Mouse (Mus musculus): ENCODE data around the gene Sema6b.
"Not testable (repeated sequence)": the region's sequence is repeated elsewhere in the genome, so short reads cannot be mapped to it uniquely, and the experiment has no call there.

The Sema6b gene

GRCm38 (mm10) chr17:56119431-56119830 is 20.7 kb downstream of the Sema6b start:
- in situ Hi-C loops (cut with MboI): no loop called here

DNA sequence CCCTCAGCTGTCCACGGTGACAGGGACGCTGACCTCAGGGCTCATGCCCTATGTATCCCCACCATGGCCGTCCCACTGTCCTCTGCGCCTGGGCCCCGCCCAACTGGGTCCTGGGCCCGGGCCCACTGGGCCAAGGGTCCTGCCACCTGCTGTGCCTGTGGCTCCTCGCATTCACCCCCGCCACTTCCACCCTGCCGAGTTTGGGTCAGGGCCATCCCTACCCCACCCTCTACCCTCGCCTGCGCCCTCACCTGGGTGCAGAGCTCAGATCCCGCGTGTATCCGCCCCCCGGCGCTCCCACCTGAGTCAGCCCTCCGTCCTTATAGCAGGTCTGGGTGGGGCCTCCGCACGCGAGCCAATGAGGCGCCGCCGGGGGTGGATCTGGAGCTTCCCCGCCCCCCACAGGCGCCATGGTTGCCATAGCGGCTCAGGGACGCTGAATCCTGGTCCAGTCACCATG is 22.9 kb downstream of the Sema6b start, which contains the start of gene Plin5:
TSS of gene Plin5 (minus strand) at position 346 of the 460 bp plus-strand sequence.
- in situ Hi-C loops (cut with MboI): no loop called here

DNA sequence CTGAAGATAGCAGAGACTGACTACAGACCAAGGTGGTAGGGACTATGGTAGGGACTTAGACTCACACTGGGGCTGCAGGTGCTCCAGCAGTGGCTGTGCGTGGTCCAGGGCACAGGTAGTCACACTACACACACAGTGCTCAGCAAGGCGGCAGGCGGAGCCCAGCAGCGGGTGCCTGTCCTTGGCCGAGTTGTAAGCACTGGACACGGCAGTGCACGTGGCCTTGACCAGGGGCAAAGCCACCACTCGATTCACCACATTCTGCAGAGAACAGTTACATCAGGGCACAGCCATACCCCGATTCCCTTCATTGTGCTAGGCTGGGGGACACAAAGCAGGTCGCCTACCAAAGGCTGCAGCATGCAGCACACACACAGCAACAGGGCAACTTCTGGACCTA is 23.9 kb downstream of the Sema6b start:
- in situ Hi-C loops (cut with MboI): no loop called here

- in situ Hi-C loops (cut with MboI): no loop called here
Observed at GRCm38 (mm10) chr17:56112743-56113142, 27.4 kb downstream of the Sema6b start.

DNA sequence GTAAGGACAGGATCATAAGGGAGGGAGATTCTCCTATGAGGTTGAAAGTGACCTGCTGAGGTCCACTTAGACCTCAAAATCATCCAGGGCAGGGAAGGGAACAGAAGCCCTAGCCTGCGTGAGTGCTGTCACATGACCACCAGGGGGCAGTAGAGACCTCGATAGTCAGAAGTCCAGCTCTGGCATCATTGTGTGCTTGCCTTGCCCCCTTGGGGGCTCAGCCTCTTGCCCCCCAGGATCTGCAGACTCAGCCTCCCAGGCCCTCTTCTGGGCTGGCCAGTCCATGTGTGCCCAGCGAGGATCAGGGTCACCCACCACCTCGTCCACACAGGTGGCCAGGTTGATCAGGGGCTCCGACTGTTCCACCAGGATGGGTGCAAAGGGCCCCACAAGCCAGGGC is 28.3 kb downstream of the Sema6b start:
- in situ Hi-C loops (cut with MboI): no loop called here

DNA sequence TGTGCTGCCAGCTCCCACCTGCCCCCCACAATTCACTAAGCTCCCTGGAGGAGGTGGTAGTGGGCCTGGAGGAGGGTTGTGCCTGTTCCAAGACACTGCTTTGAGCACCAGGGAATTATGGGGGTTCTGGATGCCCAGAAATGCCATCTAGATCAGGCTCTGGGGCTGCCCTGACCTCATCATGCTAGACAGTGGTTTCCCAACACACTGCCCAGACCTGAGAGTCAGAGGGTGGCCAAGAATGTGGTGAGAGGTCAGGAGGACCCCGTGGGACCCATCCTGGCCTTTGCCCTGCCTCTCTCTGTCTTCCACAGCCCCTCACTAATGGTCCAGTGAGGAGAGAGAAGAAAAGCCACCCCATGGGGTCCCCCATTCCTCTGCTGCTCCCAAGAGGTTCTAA is 29.1 kb downstream of the Sema6b start:
- in situ Hi-C loops (cut with MboI): no loop called here

DNA sequence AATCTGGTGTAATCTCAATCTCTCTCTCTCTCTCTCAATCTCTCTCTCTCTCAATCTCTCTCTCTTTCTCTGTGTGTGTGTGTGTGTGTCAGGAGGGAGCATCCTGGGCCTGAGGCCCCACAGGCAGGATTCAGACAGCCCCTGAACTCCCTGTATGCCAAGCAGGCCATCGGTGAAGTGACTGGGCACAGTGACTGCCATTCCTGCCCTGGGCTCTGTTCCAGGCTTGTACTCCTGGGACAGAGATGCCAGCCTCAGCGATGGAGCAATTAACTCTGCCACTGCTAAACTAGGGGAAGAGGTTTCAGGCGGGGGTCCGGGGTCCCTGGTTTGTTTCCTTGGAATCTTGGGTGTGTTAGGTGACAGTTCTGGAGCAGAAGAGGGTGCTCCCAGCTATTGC is 29.6 kb downstream of the Sema6b start:
- in situ Hi-C loops (cut with MboI): no loop called here

- in situ Hi-C loops (cut with MboI): no loop called here
Observed at GRCm38 (mm10) chr17:56109219-56110051, 30.7 kb downstream of the Sema6b start, which contains the start of gene Plin4. Gene Plin4 (minus strand): TSS chr17:56109803.

DNA sequence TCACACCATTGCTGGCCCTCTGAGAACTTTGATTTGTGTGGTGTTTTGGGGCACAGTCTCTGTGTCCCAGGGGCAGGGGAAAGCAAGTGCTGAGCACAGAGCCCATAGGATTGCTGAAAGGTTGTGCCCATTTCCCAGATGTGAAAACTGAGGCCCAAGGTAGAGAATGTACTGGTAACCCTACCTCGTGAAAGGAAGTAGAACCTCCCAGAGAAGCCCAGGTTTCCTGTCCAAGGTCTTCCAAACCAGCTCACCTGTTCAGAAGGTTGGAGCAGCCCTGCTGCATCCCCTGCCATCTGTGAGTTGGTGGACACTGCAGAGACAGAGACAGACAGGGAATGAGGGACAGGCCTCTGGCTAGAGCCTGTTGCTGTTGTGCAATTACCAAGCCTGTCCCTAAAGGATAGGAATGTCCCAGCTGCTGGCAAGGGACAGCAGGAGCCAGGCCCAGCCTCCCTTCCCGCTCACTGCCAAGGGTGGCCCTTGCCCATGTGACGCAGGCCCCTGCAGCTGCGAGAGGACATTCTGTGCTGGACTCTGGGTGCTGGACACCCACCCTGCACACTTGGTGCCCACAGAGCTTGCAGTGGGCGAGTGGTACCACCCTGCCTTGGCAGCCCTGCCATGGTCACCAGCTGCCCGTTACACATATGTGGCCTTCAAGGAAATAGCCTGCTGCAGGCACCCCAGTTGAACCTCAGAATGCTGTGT is 31.7 kb downstream of the Sema6b start:
- in situ Hi-C loops (cut with MboI): no loop called here

DNA sequence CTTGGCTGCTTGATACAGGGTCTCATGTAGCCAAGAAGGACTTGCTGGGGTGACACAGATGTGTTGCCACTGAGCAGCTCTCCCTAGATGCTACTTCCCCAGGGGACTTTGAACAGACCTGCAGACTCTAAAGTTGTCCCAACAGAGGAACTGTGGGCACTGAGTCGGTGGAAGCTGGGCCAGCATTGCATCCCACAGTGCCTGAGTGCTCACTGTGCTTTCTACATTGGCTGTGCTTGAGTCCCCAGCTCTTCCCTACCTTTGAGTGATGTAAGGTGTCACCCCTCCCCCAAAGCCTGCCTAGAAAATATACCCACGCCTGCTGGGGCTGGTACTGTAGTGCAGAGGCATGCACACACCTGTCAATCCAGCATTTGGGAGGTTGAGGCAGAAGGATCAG is 32.4 kb downstream of the Sema6b start:
- in situ Hi-C loops (cut with MboI): no loop called here

DNA sequence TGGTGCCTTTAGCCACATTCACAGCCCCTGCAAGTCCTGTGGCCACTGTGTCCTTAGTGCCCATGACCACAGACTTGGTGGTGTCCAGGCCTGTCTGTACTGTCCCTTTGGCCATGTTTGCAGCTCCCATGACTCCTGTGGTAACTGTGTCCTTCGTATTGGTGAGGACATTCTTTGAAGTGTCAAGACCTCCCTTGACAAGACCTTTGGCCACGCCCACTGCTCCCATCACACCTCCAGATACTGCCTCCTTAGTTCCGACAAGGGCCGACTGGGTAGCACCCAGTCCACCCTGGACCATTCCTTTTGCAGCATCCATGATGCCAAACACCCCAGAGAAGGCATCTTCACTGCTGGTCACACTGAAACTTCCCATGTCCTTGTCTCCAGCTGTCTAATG is 33.2 kb downstream of the Sema6b start:
- in situ Hi-C loops (cut with MboI): no loop called here

GRCm38 (mm10) chr17:56106436-56106835 is 33.7 kb downstream of the Sema6b start:
- in situ Hi-C loops (cut with MboI): not testable (repeated sequence)

- in situ Hi-C loops (cut with MboI): not testable (repeated sequence)
Observed at GRCm38 (mm10) chr17:56104821-56105220, 35.3 kb downstream of the Sema6b start.

DNA sequence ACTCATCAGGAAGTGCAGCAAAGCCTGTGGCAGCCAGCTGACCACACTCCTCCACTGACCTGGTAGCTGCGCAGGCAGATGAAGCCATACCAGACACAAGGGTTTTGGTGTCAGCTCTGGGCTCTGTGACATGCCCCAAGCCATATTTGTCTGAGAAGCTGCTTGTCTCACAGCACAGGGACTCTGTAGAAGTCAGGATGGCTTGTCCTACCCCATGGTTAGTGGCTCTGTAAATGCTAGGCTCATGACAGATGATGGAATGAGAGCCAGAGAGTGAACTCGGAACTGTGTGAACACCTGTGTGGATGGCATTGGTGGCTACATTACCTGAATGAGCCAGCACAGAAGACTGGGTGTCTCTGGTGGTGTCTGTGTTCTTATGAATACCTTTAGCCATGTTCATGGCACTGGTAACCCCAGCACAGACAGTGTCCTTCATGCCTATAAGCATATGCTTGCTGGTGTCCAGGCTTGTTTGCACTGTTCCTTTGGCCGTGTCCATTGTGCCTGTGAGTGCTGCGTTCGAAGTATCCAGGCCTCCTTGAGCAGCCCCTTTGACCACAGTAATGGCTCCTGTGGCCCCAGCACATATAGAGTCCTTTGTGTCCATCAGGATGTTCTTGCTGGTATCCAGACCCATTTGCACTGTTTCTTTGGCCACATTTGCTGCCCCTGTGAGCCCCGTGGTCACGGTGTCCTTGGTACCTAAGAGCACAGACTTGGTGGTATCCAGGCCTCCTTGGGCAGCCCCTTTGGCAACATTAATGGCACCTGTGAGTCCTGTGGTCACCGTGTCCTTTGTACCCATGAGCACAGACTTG is 36.5 kb downstream of the Sema6b start:
- in situ Hi-C loops (cut with MboI): no loop called here

- in situ Hi-C loops (cut with MboI): no loop called here
Observed at GRCm38 (mm10) chr17:56102927-56103326, 37.2 kb downstream of the Sema6b start.

GRCm38 (mm10) chr17:56102158-56102557 is 38.0 kb downstream of the Sema6b start:
- in situ Hi-C loops (cut with MboI): no loop called here

GRCm38 (mm10) chr17:56100811-56101210 is 39.3 kb downstream of the Sema6b start:
- in situ Hi-C loops (cut with MboI): no loop called here

DNA sequence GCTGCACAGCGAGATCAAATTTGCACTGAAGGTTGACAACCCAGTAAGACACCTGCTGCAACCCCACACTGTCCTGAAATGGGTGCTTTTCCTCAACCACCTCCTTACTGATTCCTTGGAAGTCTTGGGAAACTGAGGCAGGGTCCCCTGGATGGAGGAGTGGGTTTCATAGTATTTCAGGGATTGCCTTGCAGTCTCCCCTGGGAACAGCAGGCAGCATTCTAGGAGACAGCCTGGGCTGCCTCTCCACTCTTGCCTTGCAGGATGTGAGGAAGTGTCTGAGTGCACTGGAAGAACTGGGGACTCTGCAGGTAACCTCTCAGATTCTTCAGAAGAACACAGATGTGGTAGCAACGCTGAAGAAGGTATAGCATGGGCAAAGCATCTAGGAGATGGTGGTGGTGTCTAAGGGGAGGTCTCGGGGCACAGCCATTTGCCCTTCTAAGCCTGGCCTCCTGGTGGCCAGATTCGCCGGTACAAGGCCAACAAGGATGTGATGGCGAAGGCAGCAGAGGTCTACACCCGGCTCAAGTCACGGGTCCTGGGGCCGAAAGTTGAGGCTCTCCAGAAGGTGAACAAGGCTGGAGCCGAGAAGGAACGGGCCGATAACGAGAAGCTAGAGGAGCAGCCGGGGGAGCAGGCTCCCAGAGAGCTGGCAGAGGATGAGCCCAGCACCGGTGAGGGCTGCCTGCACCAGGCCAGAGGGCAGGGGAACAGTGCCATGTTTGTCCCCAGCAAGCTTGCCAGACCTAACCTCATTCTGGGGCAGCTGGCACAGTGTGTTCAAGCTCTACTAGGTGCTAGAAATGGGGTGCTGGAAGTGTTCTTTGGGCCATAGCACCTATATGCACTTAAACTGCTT is 41.2 kb downstream of the Sema6b start:
- in situ Hi-C loops (cut with MboI): no loop called here

- in situ Hi-C loops (cut with MboI): no loop called here
Observed at GRCm38 (mm10) chr17:56098180-56098579, 42.0 kb downstream of the Sema6b start.

DNA sequence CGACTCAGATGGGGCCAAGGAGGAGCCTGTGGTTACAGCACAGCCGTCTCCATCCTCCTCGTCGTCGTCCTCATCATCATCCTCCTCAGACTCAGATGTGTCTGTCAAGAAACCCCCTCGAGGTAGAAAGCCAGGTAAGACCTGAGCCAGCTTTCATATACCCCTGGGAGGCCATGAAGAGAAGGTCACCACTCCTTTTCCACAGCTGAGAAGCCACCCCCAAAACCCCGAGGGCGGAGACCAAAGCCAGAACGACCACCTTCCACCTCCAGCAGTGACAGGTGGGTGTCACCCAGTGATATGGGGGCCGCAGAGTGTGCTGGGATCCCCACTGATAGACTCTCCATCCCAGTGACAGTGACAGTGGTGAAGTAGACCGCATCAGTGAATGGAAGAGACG is 43.3 kb downstream of the Sema6b start:
- in situ Hi-C loops (cut with MboI): no loop called here

GRCm38 (mm10) chr17:56092794-56093193 is 47.3 kb downstream of the Sema6b start:
- in situ Hi-C loops (cut with MboI): no loop called here

Data from mature B cell (primary cell).